Mouse (Mus musculus): ENCODE results near the gene Setd1a.

- TF ChIP-seq CTCF (IDR thresholded peaks at IDR 0.05; ENCODE audit: borderline replicate concordance, control insufficient read depth, extremely low read depth, insufficient read depth, low read length, poor library complexity), result no peak
- no peak for TF ChIP-seq POLR2A (IDR thresholded peaks at IDR 0.05; ENCODE audit: control insufficient read depth, extremely low read depth, insufficient read depth, low read length, poor library complexity)
Measured at GRCm38 (mm10) chr7:127842001-127842718, 65.7 kb downstream of the Setd1a start.

Data from thymus, adult 2 months (tissue).